Mouse (Mus musculus) embryonic facial prominence, embryonic 11.5 days (tissue): ENCODE data around the gene Vmn1r58. TPM values are rescaled to one million over a fixed set of nuclear protein-coding genes. Genes with fewer than 3 reads are reported as not detected.
"Not testable (repeated sequence)": the region's sequence is repeated elsewhere in the genome, so short reads cannot be mapped to it uniquely, and the experiment has no call there.

Experiments used
- ATAC-seq: fragments of 200-750 bp; cut with Nextera tagmentation; replicated peaks from 2 replicates; pipeline ENCODE4 v1.8.0; 2017; ENCODE audit warnings: low read depth; ENCODE audit not compliant: insufficient number of reproducible peaks, low FRiP score, low TSS enrichment
- DNase-seq: peaks from one replicate; pipeline ENCODE4 v3.0.0-alpha.2; 2015; ENCODE audit warnings: low spot score
- H3K27ac ChIP-seq: fragments of 300-500 bp; sonication (generic); replicated peaks from 2 replicates; pipeline ENCODE4 v1.5.1; 2014; ENCODE audit warnings: mild to moderate bottlenecking, low read depth, low read length, control low read depth
- H3K27me3 ChIP-seq: fragments of 300-500 bp; sonication (generic); 2 replicates; pipeline ENCODE4 v1.6.1; 2014; ENCODE audit warnings: mild to moderate bottlenecking, low read length, moderate library complexity, mixed read lengths; ENCODE audit not compliant: control insufficient read depth, insufficient read depth
- H3K36me3 ChIP-seq: fragments of 300-500 bp; sonication (generic); replicated peaks from 2 replicates; pipeline ENCODE4 v1.6.1; 2014; ENCODE audit warnings: low read depth, mild to moderate bottlenecking, low read length, moderate library complexity, mixed read lengths; ENCODE audit not compliant: control insufficient read depth, insufficient read depth
- H3K4me1 ChIP-seq: fragments of 300-500 bp; sonication (generic); 2 replicates; pipeline ENCODE4 v1.6.1; 2014; ENCODE audit warnings: low read length, mixed read lengths; ENCODE audit not compliant: control insufficient read depth, insufficient read depth
- H3K4me2 ChIP-seq: fragments of 300-500 bp; sonication (generic); 2 replicates; pipeline ENCODE4 v1.6.1; 2014; ENCODE audit warnings: low read depth, mild to moderate bottlenecking, control low read depth, low read length, moderate library complexity
- H3K4me3 ChIP-seq: fragments of 300-500 bp; sonication (generic); 2 replicates; pipeline ENCODE4 v1.5.1; 2014; ENCODE audit warnings: low read depth, low read length, control low read depth
- H3K9ac ChIP-seq: fragments of 300-500 bp; sonication (generic); replicated peaks from 2 replicates; pipeline ENCODE4 v1.6.1; 2014; ENCODE audit warnings: mild to moderate bottlenecking, control low read depth, low read length
- H3K9me3 ChIP-seq: fragments of 300-500 bp; sonication (generic); replicated peaks from 2 replicates; pipeline ENCODE4 v1.6.1; 2016; ENCODE audit warnings: mild to moderate bottlenecking, low read length, inconsistent platforms, mixed read lengths; ENCODE audit not compliant: control insufficient read depth
- WGBS: fragments of 180-500 bp; shearing (Covaris S2); extraction: QIAGEN DNeasy Blood & Tissue Kit; methylation state at CpG from one replicate; pipeline ENCODE4 v1.1.7; 2014; 5-methylcytosine and 5-hydroxymethylcytosine counted together
- polyA plus RNA-seq: library from polyadenylated mRNA; unstranded; fragments of >200 nt; fragmentation: Nextera tagmentation; extraction: Ambion mirVana; gene quantifications from 2 replicates; pipeline ENCODE4 v1.2.1, GENCODE M21; 2014

Gene Vmn1r58
- not detected in 2 replicates for polyA plus RNA-seq

DNA sequence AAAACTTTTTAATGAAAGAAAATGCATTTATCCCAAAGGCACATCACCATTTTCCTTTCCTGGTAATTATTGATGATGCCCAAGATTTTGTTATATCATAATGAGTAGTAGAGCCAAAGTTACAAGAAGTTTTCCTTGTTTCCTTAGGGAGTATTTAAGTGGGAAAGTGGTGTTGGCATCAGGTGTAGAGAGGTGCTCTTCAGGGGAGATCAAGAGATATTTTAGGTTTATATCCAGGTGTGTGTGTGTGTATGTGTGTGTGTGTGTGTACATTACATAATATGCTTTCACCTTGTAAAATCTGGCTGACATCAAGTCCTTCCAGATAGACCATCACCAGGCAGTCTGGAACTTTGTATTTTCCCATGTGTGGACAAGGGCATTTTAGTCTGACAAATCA is at the start of gene Vmn1r58:
Gene Vmn1r58, minus strand, starts transcription at position 101 of the 400 bp plus-strand sequence.
- H3K4me2 ChIP-seq, H3K36me3 ChIP-seq, ATAC-seq, H3K27ac ChIP-seq, H3K9me3 ChIP-seq, H3K4me1 ChIP-seq, H3K9ac ChIP-seq, H3K27me3 ChIP-seq, DNase-seq, H3K4me3 ChIP-seq: not testable (repeated sequence)

DNA sequence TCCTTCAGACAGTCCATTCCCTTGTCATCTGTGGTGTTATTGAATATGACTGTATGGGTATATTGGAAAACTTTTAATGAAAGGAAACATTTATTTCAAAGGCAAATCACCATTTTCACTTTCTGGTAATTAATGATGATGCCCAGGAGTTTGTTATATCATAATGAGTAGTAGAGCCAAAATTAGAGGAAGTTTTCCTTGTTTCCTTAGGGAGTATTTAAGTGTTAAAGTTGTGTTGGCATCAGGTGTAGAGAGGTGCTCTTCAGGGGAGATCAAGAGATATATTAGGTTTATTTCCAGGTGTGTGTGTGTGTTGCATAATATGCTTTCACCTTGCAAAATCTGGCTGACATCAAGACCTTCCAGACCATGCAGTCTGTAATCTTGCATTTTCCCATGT is 43.5 kb upstream of the Vmn1r58 start, which contains the start of gene Vmn1r59:
Gene Vmn1r59, minus strand, starts transcription at position 101 of the 400 bp plus-strand sequence.
- ATAC-seq: no peak

DNA sequence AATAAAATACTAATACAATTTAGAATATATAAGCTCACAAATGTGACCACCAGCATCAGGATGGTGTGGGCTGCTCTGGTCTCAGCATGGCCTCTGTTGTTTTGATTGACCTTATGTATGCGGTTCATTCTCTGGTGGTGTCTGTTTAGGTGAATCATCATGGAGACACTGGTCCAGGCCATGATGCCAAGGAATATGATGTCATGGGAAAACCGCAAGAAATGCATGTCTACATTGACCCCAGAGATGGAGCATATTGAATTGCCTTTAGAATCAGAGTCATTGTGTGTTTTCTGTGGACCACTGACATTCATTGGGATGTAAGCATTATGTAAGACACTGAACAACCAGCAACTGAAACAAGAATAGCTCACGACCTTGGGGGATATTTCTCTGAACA is 40.8 kb upstream of the Vmn1r58 start:
- H3K4me3 ChIP-seq, ATAC-seq, H3K4me2 ChIP-seq, H3K4me1 ChIP-seq, H3K9me3 ChIP-seq, DNase-seq, H3K36me3 ChIP-seq, H3K27ac ChIP-seq, H3K9ac ChIP-seq, H3K27me3 ChIP-seq: not testable (repeated sequence)
- WGBS: 70% methylated on average over 3 of the region's 3 CpGs

More for the DNA sequence above, 43.5 kb upstream of the Vmn1r58 start, which contains the start of gene Vmn1r59:
- Histone ChIP-seq H3K27me3 (no peaks in the 10 kb centered on the region), H3K4me1 (no peaks in the 10 kb centered on the region), H3K9ac (no peak within 1 kb of the TSS), H3K4me3 (no peak within 1 kb of the TSS), H3K36me3 (no peaks in the 10 kb centered on the region), H3K27ac (no peak within 1 kb of the TSS), H3K9me3 (no peaks in the 10 kb centered on the region), H3K4me2 (no peak within 1 kb of the TSS)
- no peak for DNase-seq

DNA sequence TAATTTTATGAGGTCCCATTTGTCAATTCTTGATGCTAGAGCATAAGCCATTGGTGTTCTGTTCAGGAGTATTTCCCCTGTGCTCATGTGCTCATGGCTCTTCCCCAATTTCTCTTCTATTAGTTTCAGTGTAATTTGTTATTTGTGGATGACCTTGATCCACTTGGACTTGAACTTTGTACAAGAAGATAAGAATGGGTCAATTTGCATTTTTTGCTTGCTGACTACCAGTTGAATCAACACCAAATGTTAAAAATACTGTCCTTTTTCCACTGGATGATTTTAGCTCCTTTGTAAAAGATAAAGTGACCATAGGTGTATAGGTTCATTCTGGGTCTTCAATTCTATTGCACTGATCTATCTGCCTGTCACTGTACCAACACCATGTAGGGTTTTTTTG is 35.4 kb upstream of the Vmn1r58 start:
- H3K4me3 ChIP-seq: no peak overlapping the region
- H3K27ac ChIP-seq: no peak overlapping the region
- no peaks in the 10 kb centered on the region for H3K36me3 ChIP-seq
- no peak for ATAC-seq
- DNase-seq: no peak
- H3K4me1 ChIP-seq: no peaks in the 10 kb centered on the region
- no peak overlapping the region for H3K9ac ChIP-seq
- no peaks in the 10 kb centered on the region for H3K9me3 ChIP-seq
- H3K27me3 ChIP-seq: no peaks in the 10 kb centered on the region
- H3K4me2 ChIP-seq: no peak overlapping the region

DNA sequence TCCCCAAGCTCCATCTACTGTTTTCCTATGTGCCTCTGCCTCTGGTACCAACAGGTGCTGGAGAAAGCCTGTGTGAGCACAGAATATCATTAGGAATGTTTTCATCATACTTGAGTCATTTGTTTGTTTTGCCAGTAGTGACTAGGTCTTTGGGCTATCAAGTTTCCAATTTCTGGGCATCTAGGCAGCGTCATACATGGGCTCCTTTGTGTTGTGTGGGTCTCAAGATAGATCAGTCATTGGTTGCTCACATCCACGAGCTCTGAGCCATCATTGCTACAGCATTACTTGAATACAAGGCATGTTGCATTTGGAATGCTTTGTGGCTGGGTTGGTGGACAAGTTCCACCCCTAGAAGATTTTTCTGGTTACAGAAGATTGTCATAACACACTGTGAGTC is 7.0 kb downstream of the Vmn1r58 start:
- H3K4me2 ChIP-seq: no peak overlapping the region
- H3K36me3 ChIP-seq: no peaks in the 10 kb centered on the region
- no peaks in the 10 kb centered on the region for H3K27me3 ChIP-seq
- H3K4me1 ChIP-seq: no peaks in the 10 kb centered on the region
- no peak overlapping the region for H3K9ac ChIP-seq
- H3K4me3 ChIP-seq: no peak overlapping the region
- no peak overlapping the region for H3K27ac ChIP-seq
- no peak for DNase-seq
- ATAC-seq: no peak
- WGBS: 39% methylated on average over 2 of the region's 2 CpGs
- no peaks in the 10 kb centered on the region; the same call in none of the 2 replicates for H3K9me3 ChIP-seq

DNA sequence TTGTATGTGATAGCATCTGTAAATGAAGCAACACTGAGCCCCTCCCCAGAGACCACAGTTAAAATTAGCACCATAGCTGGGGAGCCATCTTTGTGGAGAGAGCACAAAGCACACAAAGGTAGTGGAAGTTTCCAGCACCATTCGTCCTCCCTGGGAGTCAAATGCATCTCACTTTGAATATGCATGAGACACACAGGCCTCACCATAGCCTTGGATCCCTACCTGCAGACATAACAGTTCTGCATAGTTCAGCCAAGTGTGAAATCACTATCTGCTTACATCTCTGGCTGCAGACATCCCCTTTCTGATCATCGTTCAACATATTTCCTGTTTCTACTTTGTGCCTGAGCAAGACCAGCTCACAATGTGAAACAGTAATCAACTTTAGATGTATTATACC is 46.5 kb downstream of the Vmn1r58 start:
- no peak for ATAC-seq
- Histone ChIP-seq H3K9me3 (0 out of 2 replicates have a peak, but pooled peaks cover 5% of the 10 kb centered on the region), H3K36me3 (no peaks in the 10 kb centered on the region), H3K4me2 (no peak overlapping the region), H3K4me3 (no peak overlapping the region), H3K9ac (no peak overlapping the region), H3K27ac (no peak overlapping the region), H3K4me1 (no peaks in the 10 kb centered on the region), H3K27me3 (no peaks in the 10 kb centered on the region)
- no peak for DNase-seq
- 78% methylated on average over 2 of the region's 2 CpGs for WGBS

DNA sequence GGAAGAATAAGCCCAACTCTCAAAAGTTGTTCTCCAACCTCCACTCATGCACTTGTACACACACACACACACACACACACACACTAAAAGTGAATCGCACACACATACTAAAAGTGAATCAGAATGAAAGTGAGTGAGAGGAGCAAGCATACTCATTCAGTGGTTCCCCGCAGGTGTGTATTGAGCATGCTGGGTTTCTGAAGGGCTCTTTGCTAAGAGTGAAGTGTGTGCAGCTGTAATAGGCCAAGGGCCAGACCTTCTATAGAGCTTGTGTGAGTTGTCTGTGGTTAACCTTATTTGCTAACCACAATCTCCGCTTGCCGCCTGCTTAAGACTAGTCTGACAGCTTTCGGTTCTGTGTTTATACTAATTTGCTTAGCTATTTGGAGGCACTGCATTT is 49.6 kb downstream of the Vmn1r58 start:
- WGBS: 92% methylated on average over 5 of the region's 5 CpGs
- Histone ChIP-seq H3K9me3 (peaks cover 5% of the 10 kb centered on the region; the same call in 1 of the 2 replicates), H3K27me3 (no peaks in the 10 kb centered on the region), H3K36me3 (no peaks in the 10 kb centered on the region), H3K4me3 (no peak overlapping the region), H3K4me2 (no peak overlapping the region), H3K4me1 (no peaks in the 10 kb centered on the region), H3K9ac (no peak overlapping the region), H3K27ac (no peak overlapping the region)
- DNase-seq: no peak
- ATAC-seq: no peak
